Mouse (Mus musculus) activated CD4-positive, CD25-positive, alpha-beta regulatory T cell, adult 4 months (primary cell): ENCODE data around the gene Cop1. TPM values are rescaled to one million over a fixed set of nuclear protein-coding genes. Genes with fewer than 3 reads are reported as not detected.

ENCODE experiments used
- ATAC-seq: one replicate; pipeline ENCODE4 v1.8.0; 2017
- polyA plus RNA-seq, 2 experiments: library from polyadenylated mRNA; unstranded; fragments of 100-300 nt; shearing (Covaris generic); gene quantifications; one replicate each; pipeline ENCODE4 v1.2.1; 2017

The Cop1 gene
- 10 to 100 TPM; 15.6 to 19.7 TPM for polyA plus RNA-seq

DNA sequence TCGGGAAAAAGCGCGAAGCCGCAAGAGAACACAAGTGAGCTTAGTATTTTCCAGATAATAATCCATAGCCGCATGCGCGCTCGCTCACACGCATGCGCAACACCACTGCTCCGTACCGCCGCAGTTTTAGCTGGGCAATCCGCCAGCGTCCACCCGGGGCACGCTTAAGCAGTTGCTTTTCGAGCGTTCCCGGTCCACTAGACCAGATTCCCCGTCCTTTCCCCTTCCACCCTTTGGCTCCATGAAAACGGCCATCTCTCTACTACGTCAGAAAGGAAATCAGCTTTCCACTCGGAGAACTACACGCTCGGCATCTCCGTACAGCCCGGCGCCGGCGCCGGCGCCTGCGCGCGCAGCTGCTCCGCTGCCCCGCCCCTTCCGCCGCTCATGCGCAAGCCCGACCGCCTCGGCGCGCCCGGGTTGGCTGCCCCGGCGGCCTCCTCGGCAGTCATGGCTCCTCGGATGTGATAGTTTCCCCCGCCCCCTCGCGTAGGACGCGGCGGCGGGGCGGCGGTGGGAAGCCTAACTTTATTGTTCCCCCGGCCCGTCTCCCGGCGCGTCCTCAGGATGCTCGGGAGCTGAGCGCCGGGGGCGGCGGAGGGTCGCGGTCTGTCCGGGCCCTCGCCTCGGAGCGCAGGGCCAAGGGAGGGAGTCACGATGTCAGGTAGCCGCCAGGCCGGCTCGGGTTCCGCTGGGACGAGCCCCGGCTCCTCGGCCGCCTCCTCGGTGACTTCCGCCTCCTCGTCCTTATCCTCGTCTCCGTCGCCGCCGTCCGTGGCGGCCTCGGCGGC lies at the start of gene Cop1:
Cop1 (plus strand) TSS at position 540 of the 791 bp plus-strand sequence.
- ATAC-seq: peak; percentile 94

GRCm38 (mm10) chr1:159186741-159187140 lies 45.4 kb upstream of the Cop1 start:
- ATAC-seq: no peak

DNA sequence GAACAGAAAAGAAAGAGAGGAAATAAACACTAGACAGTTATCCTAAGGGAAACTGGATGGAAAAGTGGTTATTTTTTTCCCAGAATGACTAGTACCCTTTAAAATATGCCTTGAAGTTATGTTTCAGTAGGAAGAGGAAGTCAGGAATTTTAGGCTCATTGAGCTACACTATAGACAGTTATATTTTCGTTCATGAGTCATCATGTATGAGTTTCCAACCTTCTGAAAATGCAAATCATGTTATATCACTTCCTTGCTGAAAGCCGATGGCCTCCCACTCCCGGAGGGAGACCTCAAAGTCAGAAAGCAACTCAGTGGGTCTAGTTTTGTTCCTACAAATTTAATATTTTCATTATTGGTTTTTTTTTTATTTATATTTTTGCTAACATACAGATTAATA lies 33.5 kb upstream of the Cop1 start:
- no peak for ATAC-seq

DNA sequence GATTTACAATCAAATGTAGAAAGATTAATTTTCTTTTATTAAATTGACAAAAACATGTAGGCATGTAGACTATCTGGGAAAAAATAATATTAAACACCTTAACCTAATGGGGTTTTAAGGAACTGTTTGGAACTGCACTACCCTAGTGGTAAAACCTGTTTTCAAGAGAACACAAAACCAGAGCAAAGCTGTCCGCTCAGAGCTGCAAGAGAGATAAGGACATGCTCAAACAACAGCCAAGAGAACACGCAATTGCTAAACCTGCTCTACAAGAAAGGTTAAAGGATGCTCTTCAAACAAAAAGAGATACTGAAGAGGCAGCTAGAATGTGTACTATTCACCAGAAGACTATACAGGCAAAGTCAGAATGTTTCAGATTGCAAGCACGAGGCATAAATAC lies 32.5 kb upstream of the Cop1 start:
- no peak for ATAC-seq

- ATAC-seq: no peak
These were observed 30.9 kb upstream of the Cop1 start for GRCm38 (mm10) chr1:159201220-159201619.

- ATAC-seq: no peak
These were observed 20.4 kb upstream of the Cop1 start for GRCm38 (mm10) chr1:159211711-159212110.

DNA sequence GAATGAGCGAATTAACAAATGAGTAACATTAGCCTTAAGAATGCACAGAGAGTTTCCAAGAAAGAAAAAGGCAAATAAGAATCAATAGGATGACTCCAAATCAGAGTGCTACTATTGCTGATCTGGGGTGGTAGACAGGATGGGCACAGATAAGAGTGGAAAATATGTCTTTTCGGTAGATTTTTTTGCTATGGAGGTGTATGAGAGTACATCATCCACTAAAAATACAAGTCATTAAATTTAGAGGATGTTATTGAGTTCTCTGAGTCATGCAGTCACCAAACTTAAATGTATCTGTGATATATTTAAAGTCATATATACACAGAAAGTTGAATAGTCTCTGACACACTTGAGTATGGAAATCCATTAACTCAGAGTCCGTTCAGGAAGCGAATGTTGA lies 14.7 kb upstream of the Cop1 start:
- ATAC-seq: no peak

DNA sequence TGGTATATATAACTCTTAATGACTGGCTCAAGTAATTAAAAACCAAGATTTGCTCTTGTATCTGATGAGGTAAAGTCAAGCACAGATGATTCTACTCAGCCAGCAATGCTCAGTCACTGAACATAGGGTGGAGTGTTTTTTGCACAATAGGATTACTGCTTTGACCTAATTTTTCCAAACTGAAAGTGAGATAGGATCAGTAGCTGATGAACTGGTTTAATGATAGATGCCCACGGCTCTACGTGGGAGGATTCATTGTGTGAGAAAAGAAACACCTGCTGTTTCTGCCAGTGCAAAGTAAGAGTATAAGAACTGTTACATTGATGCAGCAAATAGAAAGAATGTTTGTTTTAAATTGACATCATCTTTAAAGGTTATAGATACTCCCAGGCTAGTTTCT lies 10.1 kb upstream of the Cop1 start:
- ATAC-seq: no peak

GRCm38 (mm10) chr1:159225064-159225824 lies 6.9 kb upstream of the Cop1 start:
- no peak for ATAC-seq

DNA sequence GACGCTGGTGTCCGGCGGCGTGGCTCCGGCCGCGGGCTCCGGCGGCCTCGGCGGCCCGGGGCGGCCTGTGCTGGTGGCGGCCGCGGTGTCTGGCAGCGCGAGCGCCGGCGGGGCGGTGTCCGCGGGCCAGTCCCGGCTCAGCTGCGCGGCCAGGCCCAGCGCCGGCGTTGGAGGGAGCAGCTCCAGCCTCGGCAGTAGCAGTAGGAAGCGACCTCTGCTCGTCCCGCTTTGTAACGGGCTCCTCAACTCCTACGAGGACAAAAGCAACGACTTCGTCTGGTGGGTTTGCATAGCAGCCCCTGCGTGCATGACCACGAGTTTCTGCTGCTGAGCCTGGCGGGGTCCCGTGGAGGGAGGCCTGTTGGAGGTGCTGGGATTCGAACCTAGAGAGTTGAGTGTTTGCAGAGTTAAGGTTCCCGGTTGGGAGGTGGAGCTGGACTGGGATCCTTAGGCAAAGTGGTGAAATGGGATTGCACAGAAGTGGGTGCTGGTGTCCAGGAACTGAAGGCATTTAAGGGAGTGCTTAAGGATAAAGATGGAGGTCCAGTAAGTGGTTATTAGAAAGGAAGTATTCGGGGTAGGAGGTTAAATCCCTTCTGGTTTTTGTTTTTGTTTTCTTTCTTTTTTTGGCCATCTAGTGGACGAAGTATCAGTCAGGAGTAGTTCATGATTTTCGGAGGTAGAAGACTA lies 597 bp downstream of the Cop1 start:
- peak; percentile 22 for ATAC-seq

GRCm38 (mm10) chr1:159233426-159233825 lies 1.3 kb downstream of the Cop1 start:
- ATAC-seq: no peak

DNA sequence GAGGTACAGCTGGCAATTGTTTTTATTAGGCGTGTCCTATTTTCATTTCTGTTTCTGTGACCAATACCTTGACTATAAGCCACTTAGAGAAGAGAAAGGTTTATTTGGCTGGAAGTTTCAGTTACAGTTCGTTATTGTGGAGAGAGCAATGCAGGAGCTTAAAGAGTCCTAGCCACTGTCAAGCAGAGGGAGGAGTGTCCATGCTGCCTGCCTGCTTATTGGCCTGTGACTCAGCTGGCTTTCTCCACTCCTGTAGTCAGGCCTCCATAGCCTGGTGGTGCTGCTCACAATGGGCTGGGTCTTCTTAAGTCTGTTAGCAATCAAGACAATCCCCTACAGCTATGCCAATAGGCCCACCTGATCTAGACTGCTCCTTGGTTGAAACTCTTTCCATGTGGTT lies 2.4 kb downstream of the Cop1 start:
- ATAC-seq: no peak

- ATAC-seq: no peak
These were observed 3.6 kb downstream of the Cop1 start for GRCm38 (mm10) chr1:159235674-159236073.

GRCm38 (mm10) chr1:159238147-159238546 lies 6.0 kb downstream of the Cop1 start:
- ATAC-seq: no peak

DNA sequence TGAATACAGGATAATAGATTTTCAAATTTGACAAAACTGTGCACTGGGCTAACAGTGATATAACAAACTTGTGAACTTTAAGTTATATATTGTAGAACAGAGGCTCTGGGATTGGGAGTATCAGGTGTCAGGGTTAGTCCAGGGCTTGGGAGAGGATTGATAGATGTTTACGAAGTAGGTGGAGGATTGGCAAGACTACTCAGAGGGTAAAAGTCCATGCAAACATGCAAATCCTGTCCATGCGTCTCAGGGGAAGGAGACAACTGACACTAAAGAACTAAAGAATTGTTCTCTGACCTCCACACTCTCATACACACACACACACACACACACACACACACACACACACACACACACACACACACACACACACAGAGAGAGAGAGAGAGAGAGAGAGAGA lies 18.2 kb downstream of the Cop1 start:
- ATAC-seq: no peak

DNA sequence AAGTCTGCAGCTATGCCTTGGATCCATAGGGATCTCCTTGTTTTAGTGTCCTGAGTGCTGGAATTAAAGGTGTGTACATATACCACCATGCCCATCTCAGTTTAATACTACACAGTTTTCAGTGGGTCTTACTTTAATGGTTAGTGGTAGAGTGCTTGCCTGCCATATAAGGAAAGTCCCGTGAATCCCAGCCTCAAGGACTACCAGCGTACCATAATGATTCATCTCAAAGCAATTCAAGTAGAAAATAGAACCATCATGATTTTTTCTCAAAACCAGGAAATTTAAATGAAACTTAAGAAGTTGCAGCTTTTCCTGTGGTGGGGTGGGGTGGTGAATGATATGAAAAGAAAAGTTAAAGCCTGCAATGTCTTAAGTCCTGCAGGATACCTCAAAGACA lies 21.0 kb downstream of the Cop1 start:
- no peak for ATAC-seq

DNA sequence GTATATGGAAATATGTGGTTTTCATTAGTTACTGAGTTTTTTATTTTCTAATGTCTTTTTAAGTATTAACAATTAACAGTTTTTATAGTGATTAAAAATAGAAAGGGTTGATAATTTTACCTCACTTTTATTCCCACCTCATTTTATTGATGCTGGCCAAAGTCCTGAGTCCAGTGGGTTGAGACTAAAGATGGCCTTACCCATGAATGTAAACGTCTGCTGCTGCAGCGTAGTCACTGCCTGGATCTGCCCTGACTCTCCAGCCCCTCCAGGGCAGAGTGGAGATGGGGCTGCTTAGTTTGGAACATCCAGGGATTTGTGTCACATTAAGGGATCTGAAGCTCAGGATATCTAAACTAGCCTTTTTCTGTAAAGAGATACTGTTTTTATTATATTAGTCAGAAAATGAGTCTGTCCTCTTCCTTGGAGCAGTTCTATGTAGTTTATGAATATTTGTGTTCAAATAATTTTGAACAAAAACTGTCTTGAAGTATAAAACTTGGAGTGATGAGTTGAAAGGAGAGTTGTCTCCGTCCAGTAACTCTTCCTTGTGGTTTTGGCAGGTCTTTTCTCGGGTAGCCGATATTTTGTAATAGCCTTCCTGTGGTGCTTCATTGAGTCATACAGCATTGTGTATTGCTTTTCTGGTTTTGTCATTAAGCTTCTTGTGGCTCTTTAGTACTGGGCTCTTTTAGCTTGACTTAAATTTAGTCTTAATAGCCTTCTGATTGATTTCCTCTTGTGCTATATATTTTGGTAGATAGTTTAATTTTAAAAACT lies 23.0 kb downstream of the Cop1 start:
- ATAC-seq: no peak

DNA sequence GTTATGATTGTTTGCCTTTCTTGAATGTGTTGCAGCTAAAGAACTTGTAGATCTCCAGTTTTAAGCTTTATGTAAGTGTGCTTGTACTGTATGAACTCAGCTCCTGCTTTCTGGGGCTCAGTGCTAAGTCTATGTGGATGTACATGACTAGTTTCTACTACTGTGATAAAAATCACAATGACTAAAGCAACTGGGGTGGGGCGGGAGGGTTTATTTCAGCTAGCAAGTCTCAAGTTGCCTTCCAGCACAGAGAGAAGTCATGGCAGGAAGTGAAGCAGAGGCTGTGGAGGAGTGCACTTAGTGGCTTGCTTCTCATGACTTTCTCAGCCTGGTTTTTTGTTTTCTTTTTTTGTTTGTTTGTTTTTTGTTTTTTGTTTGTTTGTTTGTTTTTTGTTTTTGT lies 24.4 kb downstream of the Cop1 start:
- ATAC-seq: no peak

DNA sequence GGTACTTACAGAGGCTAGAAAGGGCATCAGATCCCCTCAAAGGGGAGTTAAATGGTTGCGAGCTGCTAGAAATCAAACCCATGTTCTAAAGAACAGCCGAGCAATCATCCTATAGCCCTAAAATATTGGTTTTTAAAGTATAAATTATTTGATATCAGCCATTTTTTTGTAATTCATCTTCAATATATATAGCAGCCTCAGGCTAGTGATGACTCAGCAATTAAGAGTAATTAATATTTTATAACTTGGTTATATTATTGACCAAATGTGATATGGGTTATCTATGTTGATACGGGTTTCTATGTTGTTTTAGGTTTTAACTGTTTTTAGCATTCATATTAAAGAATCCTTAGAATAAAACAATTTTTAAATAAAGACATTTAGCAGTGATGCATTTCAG lies 31.7 kb downstream of the Cop1 start:
- ATAC-seq: no peak

DNA sequence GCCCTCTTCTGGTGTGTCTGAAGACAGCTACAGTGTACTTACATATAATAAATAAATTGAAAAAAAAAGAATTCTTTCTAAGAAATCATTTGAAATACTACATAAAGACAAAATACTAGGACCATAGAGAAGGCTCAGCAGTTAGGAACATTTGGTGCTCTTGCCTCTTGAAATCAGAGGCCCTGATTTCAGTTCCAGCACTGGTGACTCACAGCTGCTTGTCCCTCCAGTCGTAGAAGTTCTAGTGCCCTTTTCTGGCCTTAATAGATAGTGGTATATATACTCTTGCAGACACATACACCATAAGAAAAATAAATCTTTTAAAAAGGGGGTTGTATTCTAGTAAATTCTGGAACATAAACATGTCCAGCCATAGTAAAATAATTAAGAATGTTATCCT lies 48.0 kb downstream of the Cop1 start:
- ATAC-seq: no peak

DNA sequence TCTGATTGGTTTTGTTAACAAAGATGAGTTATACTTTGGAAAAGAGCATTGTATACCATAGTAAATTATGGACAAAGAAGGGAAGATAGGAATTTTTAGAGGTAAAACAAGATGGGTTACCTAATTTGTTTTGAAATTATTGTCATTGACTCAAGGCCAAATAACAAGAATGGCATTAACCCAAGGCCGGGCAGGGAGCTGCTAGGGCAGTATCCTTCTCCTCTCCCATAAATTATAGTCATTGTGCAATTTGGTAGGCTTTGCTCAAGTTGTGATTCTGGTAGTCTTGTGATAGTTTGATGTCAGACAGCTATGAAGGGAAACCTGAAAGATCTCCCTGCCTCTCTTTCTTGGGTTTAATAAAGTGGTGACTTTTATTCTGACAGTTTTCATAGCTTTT lies 49.7 kb downstream of the Cop1 start:
- no peak for ATAC-seq

DNA sequence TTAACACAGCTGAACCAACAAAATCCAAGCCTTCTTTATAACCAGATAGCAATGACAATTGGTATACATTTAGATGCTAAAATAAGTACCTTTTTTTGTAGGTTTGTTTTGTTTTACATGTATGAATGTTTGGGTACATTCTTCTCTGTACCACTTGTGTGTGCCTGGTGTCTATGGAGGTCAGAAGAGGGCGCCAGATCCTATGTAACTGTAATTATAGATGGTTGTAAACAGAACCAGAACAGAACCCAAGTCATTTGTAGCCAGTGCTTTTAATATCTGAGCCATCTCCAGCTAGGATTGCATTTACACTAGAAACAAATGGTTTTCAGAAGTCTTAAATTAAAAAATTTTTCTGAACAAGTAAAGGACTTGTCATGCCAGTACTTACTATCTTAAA lies 54.7 kb downstream of the Cop1 start:
- ATAC-seq: no peak

- ATAC-seq: no peak
These were observed 58.1 kb downstream of the Cop1 start for GRCm38 (mm10) chr1:159290219-159290618.
